Mouse (Mus musculus) A20 (cell line): ENCODE results near the gene Tmem254a.
"Not testable (repeated sequence)": the region's sequence is repeated elsewhere in the genome, so short reads cannot be mapped to it uniquely, and the experiment has no call there.

ENCODE experiments used
- DNase-seq: peaks from one replicate; pipeline ENCODE4 v3.0.0-alpha.2; 2011; ENCODE audit warnings: low read depth, low spot score

Gene Tmem254a

GRCm38 (mm10) chr14:25927562-25927881, at the start of gene Tmem254a:
TSS of gene Tmem254a (minus strand) at chr14:25927672.
- DNase-seq = not testable (repeated sequence)

- DNase-seq = not testable (repeated sequence)
Measured at GRCm38 (mm10) chr14:25957861-25958260, 30.4 kb upstream of the Tmem254a start.

GRCm38 (mm10) chr14:25938004-25938403, 10.5 kb upstream of the Tmem254a start, which contains the start of gene Cphx1:
TSS of gene Cphx1 (plus strand) at chr14:25938304.
- DNase-seq = not testable (repeated sequence)

- DNase-seq = not testable (repeated sequence)
Measured at GRCm38 (mm10) chr14:25936867-25937630, 9.6 kb upstream of the Tmem254a start.

GRCm38 (mm10) chr14:25926814-25927561, 484 bp downstream of the Tmem254a start:
- not testable (repeated sequence) for DNase-seq

- DNase-seq = not testable (repeated sequence)
Measured at GRCm38 (mm10) chr14:25918427-25919170, 8.9 kb downstream of the Tmem254a start.

- not testable (repeated sequence) for DNase-seq
Measured at GRCm38 (mm10) chr14:25908976-25909375, 18.5 kb downstream of the Tmem254a start.

- DNase-seq = not testable (repeated sequence)
Measured at GRCm38 (mm10) chr14:25907272-25907671, 20.2 kb downstream of the Tmem254a start.

GRCm38 (mm10) chr14:25905243-25905642, 22.2 kb downstream of the Tmem254a start:
- DNase-seq = not testable (repeated sequence)

GRCm38 (mm10) chr14:25903000-25903399, 24.5 kb downstream of the Tmem254a start, which contains the start of gene Plac9a:
TSS of gene Plac9a (minus strand) at chr14:25903100.
- not testable (repeated sequence) for DNase-seq

GRCm38 (mm10) chr14:25895686-25896085, 31.8 kb downstream of the Tmem254a start:
- DNase-seq = not testable (repeated sequence)

- not testable (repeated sequence) for DNase-seq
Measured at GRCm38 (mm10) chr14:25894566-25894965, 32.9 kb downstream of the Tmem254a start.

GRCm38 (mm10) chr14:25885886-25886285, 41.6 kb downstream of the Tmem254a start:
- DNase-seq = not testable (repeated sequence)

- DNase-seq = not testable (repeated sequence)
Measured at GRCm38 (mm10) chr14:25881769-25882168, 45.7 kb downstream of the Tmem254a start.

- DNase-seq = not testable (repeated sequence)
Measured at GRCm38 (mm10) chr14:25876640-25877039, 50.8 kb downstream of the Tmem254a start.
